ENCODE assay signal across 9 mouse cellular contexts in genomic region chr9:119982956-119983551, GRCm38 (mm10). TPM values are rescaled to one million over a fixed set of nuclear protein-coding genes. Genes with fewer than 3 reads are reported as not detected.
A peak's percentile ranks its signal among the peaks of the same experiment; 100 is the strongest.
DNase-seq lines count a peak whose midpoint lies in the region; ATAC-seq and TF ChIP-seq lines count a peak whose summit lies in the region.
"Had no signal": no experiment of that assay in that cellular context is flagged by ENCODE, and none has a peak within 500 bp of the region (broad histone marks: within the 10 kb centered on the region; RNA-seq: fewer than 3 reads in every experiment).

No protein-coding gene starts in this region.

- peaks cover 8 to 50% of the 10 kb centered on the region in 2 experiments for H3K4me1 ChIP-seq in ES-E14 (ENCODE audit: control insufficient read depth in 2 of 2, insufficient read depth in 2 of 2, low read length in 2 of 2, poor library complexity in 1 of 2)
- H3K4me1 ChIP-seq in heart, embryonic 12.5 days (replicated peaks): peaks cover 58% of the 10 kb centered on the region
- H3K4me1 ChIP-seq in kidney, embryonic 15.5 days: peaks cover 69% of the 10 kb centered on the region

- peaks cover 2% of the 10 kb centered on the region for H3K36me3 ChIP-seq in ES-E14 (ENCODE audit: control insufficient read depth, insufficient read depth, low read length, poor library complexity, severe bottlenecking)
- no peaks in the 10 kb centered on the region for H3K36me3 ChIP-seq in heart, embryonic 12.5 days
- no peaks in the 10 kb centered on the region for H3K36me3 ChIP-seq in kidney, embryonic 15.5 days

- H3K27ac ChIP-seq in ES-E14 (ENCODE audit: insufficient read depth, low read depth, low read length, poor library complexity, severe bottlenecking): peak overlapping the region; percentile 90; the same call in 1 of the 2 replicates
- H3K27ac ChIP-seq in heart, embryonic 12.5 days (ENCODE audit: poor library complexity, severe bottlenecking): peak overlapping the region; percentile 99
- peak overlapping the region; percentile 97 for H3K27ac ChIP-seq in kidney, embryonic 15.5 days

- H3K27me3 ChIP-seq in heart, embryonic 12.5 days (replicated peaks): no peaks in the 10 kb centered on the region
- H3K27me3 ChIP-seq in kidney, embryonic 15.5 days: no peaks in the 10 kb centered on the region

- DNase-seq in B cell, adult 2 months: peak; percentile 83 to 86
- no peak for DNase-seq in ES-E14 (ENCODE audit: low read depth, low spot score)
- peak; percentile 29 to 34 for DNase-seq in cerebellum, postnatal 36 days
- DNase-seq in lung, postnatal 4 days: peak; percentile 66 to 72
- DNase-seq in spleen, postnatal 36 days (ENCODE audit: low spot score in 2 of 2): peak; percentile 78 to 80
- DNase-seq in layer of hippocampus, adult 11-12 months (ENCODE audit: low spot score): no peak

- peak; percentile 4; the same call in 1 of the 2 replicates for ATAC-seq in heart, embryonic 12.5 days (ENCODE audit: insufficient number of reproducible peaks, low FRiP score)
- ATAC-seq in kidney, embryonic 15.5 days (replicated peaks; ENCODE audit: low FRiP score): no peak

- in situ Hi-C loops in ES-E14 (cut with MboI; ENCODE audit: low sequenced_read_pairs in 2 of 2, unreplicated experiment in 2 of 2): no loop called here

- no peaks in the 10 kb centered on the region for H3K9me3 ChIP-seq in ES-E14 (ENCODE audit: control insufficient read depth, insufficient read depth, low read depth, low read length)
- H3K9me3 ChIP-seq in heart, embryonic 12.5 days (replicated peaks): no peaks in the 10 kb centered on the region
- no peaks in the 10 kb centered on the region for H3K9me3 ChIP-seq in kidney, embryonic 15.5 days (replicated peaks)

- under 1% methylated on average over 48 of the region's 48 CpGs for WGBS in heart, embryonic 12.5 days
- WGBS in kidney, embryonic 15.5 days: under 1% methylated on average over 40 of the region's 48 CpGs

- peak overlapping the region; percentile 94 for H3K4me2 ChIP-seq in heart, embryonic 12.5 days
- H3K4me2 ChIP-seq in kidney, embryonic 15.5 days: peak overlapping the region; percentile 97

- peak overlapping the region; percentile 79 for H3K9ac ChIP-seq in ES-E14 (ENCODE audit: insufficient read depth, low read depth, low read length, poor library complexity, severe bottlenecking)
- H3K9ac ChIP-seq in heart, embryonic 12.5 days: peak overlapping the region; percentile 90
- H3K9ac ChIP-seq in kidney, embryonic 15.5 days: peak overlapping the region; percentile 67

- H3K4me3 ChIP-seq in ES-E14 (ENCODE audit: insufficient read depth in 1 of 2, low read depth in 1 of 2, low read length in 2 of 2, poor library complexity in 1 of 2, severe bottlenecking in 1 of 2): peak overlapping the region; percentile 83 to 87
- peak overlapping the region; percentile 80 for H3K4me3 ChIP-seq in heart, embryonic 12.5 days
- H3K4me3 ChIP-seq in kidney, embryonic 15.5 days (replicated peaks): peak overlapping the region; percentile 71

TF ChIP-seq in ES-E14, 5 proteins besides CTCF, POLR2A, EP300 and RAD21:
- TF ChIP-seq ZNF384 (IDR thresholded peaks at IDR 0.05; ENCODE audit: low read depth, low read length): no peak
- TF ChIP-seq MAFK (IDR thresholded peaks at IDR 0.05; ENCODE audit: insufficient read depth, low read depth, low read length): no peak
- no peak for TF ChIP-seq ZC3H11A (IDR thresholded peaks at IDR 0.05; ENCODE audit: borderline replicate concordance, low read depth, low read length)
- no peak for TF ChIP-seq CHD2 (IDR thresholded peaks at IDR 0.05; ENCODE audit: low read depth, low read length)
- no peak for TF ChIP-seq HCFC1 (IDR thresholded peaks at IDR 0.05; ENCODE audit: borderline replicate concordance, insufficient read depth, low read length)

RNA-seq across cellular contexts. Expression of gene Csrnp1, which starts 1.4 kb away (rescaled TPM):
- 40.6 and 57.8 TPM in 2 replicates for total RNA-seq in ES-E14 (2012; rRNA removed)
- 8.2 TPM in 2 replicates for polyA plus RNA-seq in heart, embryonic 12.5 days (2016; fragmentation: Nextera tagmentation; extraction: Ambion mirVana)
- polyA plus RNA-seq in kidney, embryonic 15.5 days (2015; fragmentation: Nextera tagmentation; extraction: Ambion mirVana): 5.6 and 7.1 TPM in 2 replicates

RNA-seq across cellular contexts. Expression of gene Xirp1, which starts 40.3 kb away (rescaled TPM):
- total RNA-seq in ES-E14 (2012; rRNA removed): 0.05 and 0.13 TPM in 2 replicates
- 82.9 and 92.6 TPM in 2 replicates for polyA plus RNA-seq in heart, embryonic 12.5 days (2016; fragmentation: Nextera tagmentation; extraction: Ambion mirVana)
- 0.38 and 0.41 TPM in 2 replicates for polyA plus RNA-seq in kidney, embryonic 15.5 days (2015; fragmentation: Nextera tagmentation; extraction: Ambion mirVana)
- total RNA-seq: hematopoietic stem cell, adult 5-6 weeks had no signal

RNA-seq across cellular contexts. Expression of gene Ttc21a, which starts 45.6 kb away (rescaled TPM):
- 0.40 and 0.79 TPM in 2 replicates for total RNA-seq in ES-E14 (2012; rRNA removed)
- 0.23 and 0.53 TPM in 2 replicates for polyA plus RNA-seq in heart, embryonic 12.5 days (2016; fragmentation: Nextera tagmentation; extraction: Ambion mirVana)
- polyA plus RNA-seq in kidney, embryonic 15.5 days (2015; fragmentation: Nextera tagmentation; extraction: Ambion mirVana): 0.26 and 0.29 TPM in 2 replicates

RNA-seq across cellular contexts. Expression of gene Gorasp1, which starts 45.7 kb away (rescaled TPM):
- 16.8 and 21.5 TPM in 2 replicates for total RNA-seq in ES-E14 (2012; rRNA removed)
- 21.7 and 21.8 TPM in 2 replicates for polyA plus RNA-seq in heart, embryonic 12.5 days (2016; fragmentation: Nextera tagmentation; extraction: Ambion mirVana)
- polyA plus RNA-seq in kidney, embryonic 15.5 days (2015; fragmentation: Nextera tagmentation; extraction: Ambion mirVana): 27.7 and 29.7 TPM in 2 replicates

Comparison
In these comparisons a context has a peak if more than half of its experiments do, and no peak if none do; other contexts are left out.
1. DNase-seq: peak in B cell, adult 2 months (2 of 2), cerebellum, postnatal 36 days (2 of 2), lung, postnatal 4 days (2 of 2) and spleen, postnatal 36 days (2 of 2); none in ES-E14 (single experiment) and layer of hippocampus, adult 11-12 months (single experiment).
2. RNA of gene Xirp1, which starts 40.3 kb away (polyA plus RNA-seq): 82.9 to 92.6 TPM in heart, embryonic 12.5 days; 0.38 to 0.41 TPM in kidney, embryonic 15.5 days; every median in the first group is over 10 times any median in the second.
3. Peak in every context shown above with its lines, with median percentiles within 50 percentile points of each other: H3K27ac ChIP-seq, H3K4me3 ChIP-seq and H3K9ac ChIP-seq.